Mouse (Mus musculus) embryonic facial prominence, embryonic 12.5 days (tissue): ENCODE measurements around the gene Arg1. TPM values are rescaled to one million over a fixed set of nuclear protein-coding genes. Genes with fewer than 3 reads are reported as not detected.

Source experiments
- ATAC-seq: fragments of 200-750 bp; cut with Nextera tagmentation; 2 replicates; pipeline ENCODE4 v1.8.0; 2017; ENCODE audit not compliant: insufficient number of reproducible peaks, insufficient read depth, low FRiP score, low TSS enrichment
- H3K27ac ChIP-seq: fragments of 300-500 bp; sonication (generic); 2 replicates; pipeline ENCODE4 v1.5.1; 2016; ENCODE audit warnings: mild to moderate bottlenecking
- H3K27me3 ChIP-seq: fragments of 300-500 bp; sonication (generic); 2 replicates; pipeline ENCODE4 v1.6.1; 2016; ENCODE audit warnings: mild to moderate bottlenecking, moderate library complexity
- H3K36me3 ChIP-seq: fragments of 300-500 bp; sonication (generic); 2 replicates; pipeline ENCODE4 v1.6.1; 2016; ENCODE audit warnings: mild to moderate bottlenecking
- H3K4me1 ChIP-seq: fragments of 300-500 bp; sonication (generic); 2 replicates; pipeline ENCODE4 v1.6.1; 2016
- H3K4me2 ChIP-seq: fragments of 300-500 bp; sonication (generic); replicated peaks from 2 replicates; pipeline ENCODE4 v1.6.1; 2016; ENCODE audit warnings: mild to moderate bottlenecking, moderate library complexity
- H3K4me3 ChIP-seq: fragments of 300-500 bp; sonication (generic); 2 replicates; pipeline ENCODE4 v1.5.1; 2016; ENCODE audit warnings: mild to moderate bottlenecking
- H3K9ac ChIP-seq: fragments of 300-500 bp; sonication (generic); 2 replicates; pipeline ENCODE4 v1.6.1; 2016; ENCODE audit warnings: mild to moderate bottlenecking, moderate library complexity
- H3K9me3 ChIP-seq: fragments of 300-500 bp; sonication (generic); 2 replicates; pipeline ENCODE4 v1.6.1; 2016; ENCODE audit warnings: mild to moderate bottlenecking, moderate library complexity
- WGBS: fragments of 180-500 bp; shearing (Covaris S2); methylation state at CpG from one replicate; pipeline ENCODE4 v1.1.7; 2016; 5-methylcytosine and 5-hydroxymethylcytosine counted together
- microRNA-seq: library from miRNA; unstranded; fragments of <30 nt; microRNA quantifications from one replicate; pipeline ENCODE4, GENCODE M21; 2017
- polyA plus RNA-seq: library from polyadenylated mRNA; unstranded; fragments of >200 nt; fragmentation: Nextera tagmentation; extraction: Ambion mirVana; gene quantifications from 2 replicates; pipeline ENCODE4 v1.2.1, GENCODE M21; 2016

Gene Arg1
- polyA plus RNA-seq, 1 experiment from 2014 or later = 8.5 TPM

GRCm38 (mm10) chr10:24905627-24906026 is 21.7 kb downstream of the Arg1 start:
- no peaks in the 10 kb centered on the region for H3K4me1 ChIP-seq
- no peak overlapping the region for H3K4me3 ChIP-seq
- no peaks in the 10 kb centered on the region for H3K9me3 ChIP-seq
- H3K9ac ChIP-seq = no peak overlapping the region
- 94% methylated on average over 10 of the region's 10 CpGs for WGBS
- H3K27ac ChIP-seq = no peak overlapping the region
- ATAC-seq = no peak
- peaks cover 90% of the 10 kb centered on the region for H3K36me3 ChIP-seq
- no peaks in the 10 kb centered on the region for H3K27me3 ChIP-seq
- H3K4me2 ChIP-seq = no peak overlapping the region

- ATAC-seq = no peak
- 93% methylated on average over 8 of the region's 8 CpGs for WGBS
- no peak overlapping the region for H3K4me3 ChIP-seq
- H3K4me1 ChIP-seq = no peaks in the 10 kb centered on the region
- no peaks in the 10 kb centered on the region for H3K9me3 ChIP-seq
- H3K9ac ChIP-seq = no peak overlapping the region
- no peak overlapping the region for H3K4me2 ChIP-seq
- H3K36me3 ChIP-seq = peaks cover 74% of the 10 kb centered on the region
- H3K27me3 ChIP-seq = no peaks in the 10 kb centered on the region
- H3K27ac ChIP-seq = no peak overlapping the region
These were observed 31.4 kb downstream of the Arg1 start for GRCm38 (mm10) chr10:24895927-24896326.

DNA sequence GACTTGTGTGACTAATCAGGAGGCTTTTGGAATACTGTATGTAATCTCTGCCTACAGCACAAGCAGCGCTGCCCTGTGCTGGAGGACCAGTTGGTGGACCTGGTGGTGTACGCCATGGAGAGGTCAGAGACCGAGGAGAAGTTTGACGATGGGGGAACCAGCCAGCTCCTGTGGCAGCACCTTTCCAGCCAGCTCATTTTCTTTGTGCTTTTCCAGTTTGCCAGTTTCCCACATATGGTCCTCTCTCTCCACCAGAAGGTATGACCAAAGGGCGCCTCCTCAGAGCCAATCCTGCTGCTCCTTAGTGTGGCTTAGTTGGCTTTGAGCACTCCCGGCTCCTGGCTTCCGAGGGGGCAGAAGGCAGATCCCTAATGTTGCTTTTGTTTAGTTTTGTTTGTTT is 38.9 kb downstream of the Arg1 start:
- WGBS = 95% methylated on average over 7 of the region's 7 CpGs
- H3K36me3 ChIP-seq = peaks cover 71% of the 10 kb centered on the region
- no peak overlapping the region for H3K9ac ChIP-seq
- no peak for ATAC-seq
- H3K9me3 ChIP-seq = no peaks in the 10 kb centered on the region
- H3K4me2 ChIP-seq = no peak overlapping the region
- no peaks in the 10 kb centered on the region for H3K4me1 ChIP-seq
- no peaks in the 10 kb centered on the region for H3K27me3 ChIP-seq
- H3K27ac ChIP-seq = no peak overlapping the region
- H3K4me3 ChIP-seq = no peak overlapping the region

DNA sequence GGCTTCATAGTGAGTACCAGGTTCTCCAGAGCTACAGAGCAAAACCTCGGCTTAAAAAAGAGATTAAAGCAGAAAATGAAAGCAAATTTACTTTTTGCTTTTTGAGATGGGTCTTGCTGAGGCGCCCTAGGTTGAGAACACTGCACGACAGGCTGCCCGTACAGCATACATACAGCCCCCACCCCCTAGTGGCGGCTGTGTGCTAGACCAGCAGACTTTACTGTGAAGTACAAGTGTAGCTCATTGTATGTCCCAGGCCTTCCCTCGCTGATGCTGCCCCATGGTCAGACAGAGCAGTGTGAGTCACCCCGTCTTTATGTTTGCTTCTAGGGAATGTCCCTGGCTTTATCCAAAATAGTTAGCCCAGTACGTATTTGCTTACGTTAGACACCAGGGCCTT is 41.3 kb downstream of the Arg1 start:
- 82% methylated on average over 9 of the region's 9 CpGs for WGBS
- no peaks in the 10 kb centered on the region for H3K9me3 ChIP-seq
- H3K27ac ChIP-seq = no peak overlapping the region
- no peak overlapping the region for H3K4me2 ChIP-seq
- no peak overlapping the region for H3K9ac ChIP-seq
- H3K27me3 ChIP-seq = no peaks in the 10 kb centered on the region
- H3K4me1 ChIP-seq = no peaks in the 10 kb centered on the region
- no peak for ATAC-seq
- H3K36me3 ChIP-seq = peaks cover 74% of the 10 kb centered on the region
- no peak overlapping the region for H3K4me3 ChIP-seq

DNA sequence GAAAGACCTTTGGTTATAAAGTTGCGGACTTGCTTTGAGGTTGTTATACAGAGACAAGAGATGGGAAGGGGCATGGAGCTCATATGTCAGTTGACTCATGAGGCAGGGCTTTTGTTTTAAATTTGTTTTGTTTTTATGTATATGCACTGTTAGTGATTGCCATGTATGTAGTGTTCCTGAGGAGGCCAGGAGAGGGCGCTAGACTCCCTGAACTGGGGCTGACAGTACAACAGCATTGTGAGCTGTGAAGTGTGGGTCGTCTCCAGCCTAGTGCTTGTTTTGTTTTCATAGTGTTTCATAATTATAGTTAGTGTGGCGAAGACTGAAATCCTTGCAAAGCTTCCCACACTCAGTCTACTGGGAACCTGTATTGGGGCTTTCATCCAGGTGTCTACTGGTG is 53.7 kb downstream of the Arg1 start:
- Histone ChIP-seq H3K27ac (no peak overlapping the region), H3K4me1 (0 out of 2 replicates have a peak, but pooled peaks cover 3% of the 10 kb centered on the region), H3K36me3 (peaks cover 65% of the 10 kb centered on the region), H3K4me2 (no peak overlapping the region), H3K9me3 (no peaks in the 10 kb centered on the region), H3K27me3 (no peaks in the 10 kb centered on the region), H3K9ac (no peak overlapping the region), H3K4me3 (no peak overlapping the region)
- WGBS = 79% methylated on average over 4 of the region's 4 CpGs
- ATAC-seq = no peak

DNA sequence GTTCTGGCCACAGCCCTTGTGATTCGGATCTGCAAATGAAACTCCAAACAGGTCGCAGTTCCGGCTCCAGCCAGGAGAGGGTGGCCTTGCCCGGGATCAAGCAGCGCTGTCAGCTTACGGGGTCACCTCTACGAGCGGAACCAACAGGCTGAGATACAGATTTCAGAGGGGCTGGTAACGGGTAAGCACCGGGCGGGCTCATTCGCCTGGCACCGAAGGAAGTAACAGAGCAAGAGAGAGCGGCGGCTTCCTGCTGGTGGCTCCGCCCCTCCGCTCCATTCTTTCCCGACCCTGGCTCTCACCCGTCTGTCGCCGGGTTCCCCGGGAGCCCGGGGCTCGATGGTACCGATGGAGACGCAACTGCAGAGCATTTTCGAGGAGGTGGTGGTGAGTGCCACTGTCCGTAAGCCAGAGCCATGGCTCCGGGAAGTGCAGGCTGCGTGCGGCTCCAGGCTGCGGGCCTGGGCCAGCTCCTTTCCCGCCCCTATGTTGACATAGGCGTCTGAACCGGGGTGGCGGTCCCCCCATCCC is 57.5 kb downstream of the Arg1 start, which contains the start of gene Med23:
Gene Med23 (plus strand): TSS at position 227 of the 531 bp plus-strand sequence.
- peak within 1 kb of the TSS; percentile 80 for H3K9ac ChIP-seq
- H3K4me2 ChIP-seq = peak within 1 kb of the TSS; percentile 61
- no peak within 1 kb of the TSS for H3K27ac ChIP-seq
- under 1% methylated on average over 36 of the region's 36 CpGs for WGBS
- H3K4me3 ChIP-seq = peak within 1 kb of the TSS; percentile 71
- ATAC-seq = peak; percentile 98
- 0 out of 2 replicates have a peak, but pooled peaks cover 3% of the 10 kb centered on the region for H3K4me1 ChIP-seq
- no peaks in the 10 kb centered on the region for H3K9me3 ChIP-seq
- H3K36me3 ChIP-seq = peaks cover 31% of the 10 kb centered on the region
- no peaks in the 10 kb centered on the region for H3K27me3 ChIP-seq

Small RNAs within 50 kb of the gene (microRNA-seq; reads per million reads assigned to microRNA genes)
- gene Mir6905 = not detected

Other genes starting within 250 kb of the Arg1 start
- 1.6 and 1.9 TPM in 2 replicates for gene Enpp1, start 215.3 kb downstream of the Arg1 start, polyA plus RNA-seq
- 6.2 and 8.1 TPM in 2 replicates for gene Enpp3, start 84.7 kb downstream of the Arg1 start, polyA plus RNA-seq
- gene Med23, start 57.5 kb downstream of the Arg1 start, polyA plus RNA-seq = 33.6 and 38.9 TPM in 2 replicates